Mouse (Mus musculus): ENCODE data around the gene Cpm. TPM values are rescaled to one million over a fixed set of nuclear protein-coding genes. Genes with fewer than 3 reads are reported as not detected.

Cpm gene
- polyA plus RNA-seq, 2 experiments from 2014 or later, result 26.0 to 26.2 TPM

GRCm38 (mm10) chr10:117635823-117636589 is 6.7 kb downstream of the Cpm start:
- ATAC-seq, result no peak

- no peak for ATAC-seq
Measured at GRCm38 (mm10) chr10:117637062-117637744, 7.9 kb downstream of the Cpm start.

GRCm38 (mm10) chr10:117637745-117638577 is 8.7 kb downstream of the Cpm start:
- no peak for ATAC-seq

- no peak for ATAC-seq
Measured at GRCm38 (mm10) chr10:117638578-117639220, 9.4 kb downstream of the Cpm start.

- no peak for ATAC-seq
Measured at GRCm38 (mm10) chr10:117639221-117639599, 9.9 kb downstream of the Cpm start.

- peak; percentile 87 for ATAC-seq
Measured at GRCm38 (mm10) chr10:117639899-117640594, 10.7 kb downstream of the Cpm start.

- no peak for ATAC-seq
Measured at GRCm38 (mm10) chr10:117640595-117641078, 11.3 kb downstream of the Cpm start.

GRCm38 (mm10) chr10:117641400-117642200 is 12.3 kb downstream of the Cpm start:
- no peak for ATAC-seq

- no peak for ATAC-seq
Measured at GRCm38 (mm10) chr10:117642201-117642450, 12.8 kb downstream of the Cpm start.

- ATAC-seq, result no peak
Measured at GRCm38 (mm10) chr10:117642491-117643262, 13.4 kb downstream of the Cpm start.

- ATAC-seq, result no peak
Measured at GRCm38 (mm10) chr10:117643302-117643701, 14.0 kb downstream of the Cpm start.

- no peak for ATAC-seq
Measured at GRCm38 (mm10) chr10:117643711-117644428, 14.6 kb downstream of the Cpm start.

- no peak for ATAC-seq
Measured at GRCm38 (mm10) chr10:117644429-117644748, 15.1 kb downstream of the Cpm start.

- no peak for ATAC-seq
Measured at GRCm38 (mm10) chr10:117644828-117645227, 15.5 kb downstream of the Cpm start.

- no peak for ATAC-seq
Measured at GRCm38 (mm10) chr10:117645487-117645964, 16.2 kb downstream of the Cpm start.

- ATAC-seq, result no peak
Measured at GRCm38 (mm10) chr10:117646482-117647157, 17.3 kb downstream of the Cpm start.

- peak; percentile 69 for ATAC-seq
Measured at GRCm38 (mm10) chr10:117647158-117647505, 17.8 kb downstream of the Cpm start.

GRCm38 (mm10) chr10:117647964-117648472 is 18.7 kb downstream of the Cpm start:
- no peak for ATAC-seq

- ATAC-seq, result no peak
Measured at GRCm38 (mm10) chr10:117648643-117649042, 19.3 kb downstream of the Cpm start.
